In genomic region chr5:137131490-137131889, GRCm38 (mm10) we compare ENCODE assay signal across 10 mouse cellular contexts. TPM values are rescaled to one million over a fixed set of nuclear protein-coding genes. Genes with fewer than 3 reads are reported as not detected.
DNase-seq lines count a peak whose midpoint lies in the region; ATAC-seq and TF ChIP-seq lines count a peak whose summit lies in the region.
"Had no signal": no experiment of that assay in that cellular context is flagged by ENCODE, and none has a peak within 500 bp of the region (broad histone marks: within the 10 kb centered on the region; RNA-seq: fewer than 3 reads in every experiment).

No protein-coding gene starts in this region.

- WGBS in heart, adult 2 months = 2% methylated on average over 3 of the region's 3 CpGs
- 0% methylated on average over 3 of the region's 3 CpGs for WGBS in heart, embryonic 11.5 days (ENCODE audit: insufficient replicate concordance)
- WGBS in stomach, postnatal 0 days = 0% methylated on average over 3 of the region's 3 CpGs

- DNase-seq in heart, adult 2 months = peak in 1 of 2 experiments; percentile 71
- DNase-seq in CD4-positive helper T cell, adult 2 months (ENCODE audit: low read depth, low spot score) = peak; percentile 54
- peak; percentile 57 for DNase-seq in adrenal gland, adult 2 months
- DNase-seq in embryo, embryonic 11.5 days (ENCODE audit: low read depth, low spot score) = peak; percentile 49
- DNase-seq in kidney, adult 9 months = peak; percentile 62
- DNase-seq in lung, postnatal 25 days (ENCODE audit: low spot score) = peak; percentile 39
- peak; percentile 73 for DNase-seq in stomach, postnatal 0 days (ENCODE audit: low spot score)

- H3K4me1 ChIP-seq in heart, adult 2 months (ENCODE audit: control insufficient read depth, insufficient read depth, low read length) = no peaks in the 10 kb centered on the region
- no peaks in the 10 kb centered on the region for H3K4me1 ChIP-seq in heart, embryonic 11.5 days (ENCODE audit: control insufficient read depth, insufficient read depth, low read length)
- no peaks in the 10 kb centered on the region for H3K4me1 ChIP-seq in stomach, postnatal 0 days (replicated peaks; ENCODE audit: control insufficient read depth, insufficient read depth)
- H3K4me1 ChIP-seq: embryonic facial prominence, embryonic 15.5 days had no signal

- no peak overlapping the region for H3K9ac ChIP-seq in heart, adult 2 months (ENCODE audit: low read depth, low read length)
- no peak overlapping the region for H3K9ac ChIP-seq in heart, embryonic 11.5 days (ENCODE audit: low read depth, low read length)
- H3K9ac ChIP-seq in stomach, postnatal 0 days (ENCODE audit: low read length) = no peak overlapping the region
- H3K9ac ChIP-seq: embryonic facial prominence, embryonic 15.5 days had no signal

- H3K27me3 ChIP-seq in heart, adult 2 months (ENCODE audit: control insufficient read depth, insufficient read depth, low read length) = no peaks in the 10 kb centered on the region
- H3K27me3 ChIP-seq in heart, embryonic 11.5 days (ENCODE audit: control insufficient read depth, insufficient read depth, low read length) = 0 out of 2 replicates have a peak, but pooled peaks cover 5% of the 10 kb centered on the region
- no peaks in the 10 kb centered on the region for H3K27me3 ChIP-seq in stomach, postnatal 0 days (ENCODE audit: control insufficient read depth, insufficient read depth, low read length)
- H3K27me3 ChIP-seq: embryonic facial prominence, embryonic 15.5 days had no signal

- H3K36me3 ChIP-seq in heart, adult 2 months (ENCODE audit: control insufficient read depth, insufficient read depth, low read length) = no peaks in the 10 kb centered on the region
- no peaks in the 10 kb centered on the region for H3K36me3 ChIP-seq in heart, embryonic 11.5 days (ENCODE audit: control insufficient read depth, insufficient read depth, low read length)
- H3K36me3 ChIP-seq in stomach, postnatal 0 days (ENCODE audit: control insufficient read depth, insufficient read depth, low read length) = no peaks in the 10 kb centered on the region
- H3K36me3 ChIP-seq: embryonic facial prominence, embryonic 15.5 days had no signal

- H3K27ac ChIP-seq in heart, adult 2 months = no peak overlapping the region
- H3K27ac ChIP-seq in heart, embryonic 11.5 days (ENCODE audit: low read depth, low read length) = no peak overlapping the region
- no peak overlapping the region for H3K27ac ChIP-seq in stomach, postnatal 0 days (replicated peaks)
- H3K27ac ChIP-seq: embryonic facial prominence, embryonic 15.5 days; macrophage had no signal

- TF ChIP-seq CTCF in heart, adult 2 months (IDR thresholded peaks at IDR 0.05) = no peak
- TF ChIP-seq CTCF in stomach, postnatal 0 days (IDR thresholded peaks at IDR 0.05; ENCODE audit: low read depth) = peak; percentile 94

- ATAC-seq in heart, embryonic 11.5 days (replicated peaks; ENCODE audit: insufficient number of reproducible peaks, low FRiP score, low TSS enrichment) = no peak
- peak; percentile 44; the same call in 1 of the 2 replicates for ATAC-seq in stomach, postnatal 0 days (ENCODE audit: low FRiP score, low TSS enrichment)

- TF ChIP-seq EP300 in heart, adult 2 months (IDR thresholded peaks at IDR 0.05; ENCODE audit: insufficient read depth, low read depth, low read length) = peak; percentile 89; the same call in 1 of the 2 replicates
- no peak for TF ChIP-seq EP300 in stomach, postnatal 0 days (optimal IDR thresholded peaks at IDR 0.05)

- H3K4me2 ChIP-seq in heart, embryonic 11.5 days = no peak overlapping the region
- H3K4me2 ChIP-seq in stomach, postnatal 0 days (replicated peaks; ENCODE audit: low read depth) = no peak overlapping the region
- H3K4me2 ChIP-seq: embryonic facial prominence, embryonic 15.5 days had no signal

- intact Hi-C loops in heart, adult 2 months (cut with DNase I) = loop anchor here (1.0 to 5.0 kb wide), 3 partner anchors 155 to 371 kb away; partner anchors contain the start of gene Pop7

- no peaks in the 10 kb centered on the region for H3K9me3 ChIP-seq in heart, embryonic 11.5 days (replicated peaks; ENCODE audit: control insufficient read depth, low read length)
- H3K9me3 ChIP-seq in stomach, postnatal 0 days (ENCODE audit: control insufficient read depth, low read length) = no peaks in the 10 kb centered on the region
- H3K9me3 ChIP-seq: embryonic facial prominence, embryonic 15.5 days had no signal

- no peaks in the 10 kb centered on the region for H3K79me2 ChIP-seq in heart, adult 2 months (replicated peaks; ENCODE audit: control insufficient read depth, insufficient read depth, low read length)

- no peak overlapping the region for H3K4me3 ChIP-seq in heart, adult 2 months
- no peak overlapping the region for H3K4me3 ChIP-seq in heart, embryonic 11.5 days (ENCODE audit: low read depth, low read length)
- H3K4me3 ChIP-seq in stomach, postnatal 0 days (ENCODE audit: low read depth, low read length) = no peak overlapping the region
- H3K4me3 ChIP-seq: embryonic facial prominence, embryonic 15.5 days had no signal

- TF ChIP-seq POLR2A in heart, adult 2 months (IDR thresholded peaks at IDR 0.05; ENCODE audit: insufficient read depth, low read depth, low read length) = no peak

RNA-seq across cellular contexts. Expression of gene Trim56, which starts 15.5 kb away (rescaled TPM):
- 10 to 100 TPM; 19.0 to 22.2 TPM for total RNA-seq in heart, adult 2 months (2021)
- 6.9 and 7.5 TPM in 2 replicates for polyA plus RNA-seq in heart, adult 2 months (2012; rRNA removed)
- 5.8 and 9.4 TPM in 2 replicates for polyA plus RNA-seq in heart, embryonic 11.5 days (2014; fragmentation: Nextera tagmentation; extraction: Ambion mirVana)
- 10 to 100 TPM; 37.1 to 47.0 TPM for total RNA-seq in adrenal gland, adult 2 months (2021)
- polyA plus RNA-seq in adrenal gland, adult 2 months (2012; rRNA removed) = 13.3 and 19.6 TPM in 2 replicates
- 4.4 and 4.5 TPM in 2 replicates for polyA plus RNA-seq in stomach, postnatal 0 days (2015; fragmentation: Nextera tagmentation; extraction: Ambion mirVana)

RNA-seq across cellular contexts. Expression of gene Muc3, which starts 17.6 kb away (rescaled TPM):
- total RNA-seq in heart, adult 2 months (2021) = not detected
- polyA plus RNA-seq in heart, adult 2 months (2012; rRNA removed) = not detected in 2 replicates
- not detected in 2 replicates for polyA plus RNA-seq in heart, embryonic 11.5 days (2014; fragmentation: Nextera tagmentation; extraction: Ambion mirVana)
- not detected for total RNA-seq in adrenal gland, adult 2 months (2021)
- not detected in 2 replicates for polyA plus RNA-seq in adrenal gland, adult 2 months (2012; rRNA removed)
- 0.68 and 0.75 TPM in 2 replicates for polyA plus RNA-seq in stomach, postnatal 0 days (2015; fragmentation: Nextera tagmentation; extraction: Ambion mirVana)
- polyA plus RNA-seq: embryonic facial prominence, embryonic 15.5 days; macrophage had no signal

RNA-seq across cellular contexts. Expression of gene Serpine1, which starts 59.4 kb away (rescaled TPM):
- total RNA-seq in heart, adult 2 months (2021) = 10 to 100 TPM; 24.0 to 29.6 TPM
- polyA plus RNA-seq in heart, adult 2 months (2012; rRNA removed) = 21.9 and 41.8 TPM in 2 replicates
- 0.52 and 0.97 TPM in 2 replicates for polyA plus RNA-seq in heart, embryonic 11.5 days (2014; fragmentation: Nextera tagmentation; extraction: Ambion mirVana)
- 1 to 10 TPM; 3.9 to 5.3 TPM for total RNA-seq in adrenal gland, adult 2 months (2021)
- 1.3 and 2.1 TPM in 2 replicates for polyA plus RNA-seq in adrenal gland, adult 2 months (2012; rRNA removed)
- 0.25 and 0.27 TPM in 2 replicates for polyA plus RNA-seq in stomach, postnatal 0 days (2015; fragmentation: Nextera tagmentation; extraction: Ambion mirVana)
